Mouse (Mus musculus) heart, adult 2 months (tissue): ENCODE measurements at regions not wholly inside any gene's neighbourhood (a gene's known extent, or its start where the extent isn't known, plus 50 kb on each side); places are given as distances from the start of the nearest gene placed in this dataset.

Experiments
- DNase-seq, 2 experiments: peaks; one replicate each; pipeline ENCODE4 v3.0.0; 2021
- H3K27ac ChIP-seq: fragments of 200-600 bp; 2 replicates; pipeline ENCODE4 v1.8.1; 2022
- H3K27me3 ChIP-seq: fragments of 200-500 bp; 2 replicates; pipeline ENCODE4 v1.6.1; 2012; ENCODE audit warnings: mild to moderate bottlenecking, low read length, inconsistent platforms, mixed read lengths; ENCODE audit not compliant: control insufficient read depth, insufficient read depth
- H3K36me3 ChIP-seq: fragments of 200-500 bp; 2 replicates; pipeline ENCODE4 v1.6.1; 2012; ENCODE audit warnings: low read length, inconsistent platforms; ENCODE audit not compliant: control insufficient read depth, insufficient read depth
- H3K4me1 ChIP-seq: fragments of 200-500 bp; 2 replicates; pipeline ENCODE4 v1.6.1; 2011; ENCODE audit warnings: low read length; ENCODE audit not compliant: control insufficient read depth, insufficient read depth
- H3K4me3 ChIP-seq: fragments of 200-600 bp; 2 replicates; pipeline ENCODE4 v1.8.1; 2022
- H3K79me2 ChIP-seq: fragments of 200-500 bp; replicated peaks from 2 replicates; pipeline ENCODE4 v1.6.1; 2012; ENCODE audit warnings: mild to moderate bottlenecking, inconsistent platforms, low read length, moderate library complexity, mixed read lengths; ENCODE audit not compliant: control insufficient read depth, insufficient read depth
- H3K9ac ChIP-seq: fragments of 200-500 bp; 2 replicates; pipeline ENCODE4 v1.6.1; 2012; ENCODE audit warnings: low read depth, mild to moderate bottlenecking, control low read depth, inconsistent platforms, low read length, mixed read lengths
- CTCF ChIP-seq: fragments of 200-600 bp; IDR thresholded peaks from 2 replicates; pipeline ENCODE4 v1.8.1; 2022; ENCODE audit warnings: antibody characterized with exemption, mild to moderate bottlenecking, moderate library complexity
- EP300 ChIP-seq: fragments of 200-500 bp; IDR thresholded peaks from 2 replicates; pipeline ENCODE4 v1.6.1; 2011; ENCODE audit warnings: low read depth, low read length, control low read depth; ENCODE audit not compliant: insufficient read depth
- POLR2A ChIP-seq: fragments of 200-500 bp; IDR thresholded peaks from 2 replicates; pipeline ENCODE4 v1.6.1; 2011; ENCODE audit warnings: mild to moderate bottlenecking, low read depth, low read length, control low read depth; ENCODE audit not compliant: insufficient read depth
- WGBS: fragments of 180-500 bp; shearing (Covaris S2); methylation state at CpG from one replicate; pipeline ENCODE4 v1.1.7; 2018; 5-methylcytosine and 5-hydroxymethylcytosine counted together
- intact Hi-C: fragments of 180-260 bp; cut with DNase I; formaldehyde crosslinking; loops from one replicate; pipeline ENCODE4 v1.15.1; 2025

DNA sequence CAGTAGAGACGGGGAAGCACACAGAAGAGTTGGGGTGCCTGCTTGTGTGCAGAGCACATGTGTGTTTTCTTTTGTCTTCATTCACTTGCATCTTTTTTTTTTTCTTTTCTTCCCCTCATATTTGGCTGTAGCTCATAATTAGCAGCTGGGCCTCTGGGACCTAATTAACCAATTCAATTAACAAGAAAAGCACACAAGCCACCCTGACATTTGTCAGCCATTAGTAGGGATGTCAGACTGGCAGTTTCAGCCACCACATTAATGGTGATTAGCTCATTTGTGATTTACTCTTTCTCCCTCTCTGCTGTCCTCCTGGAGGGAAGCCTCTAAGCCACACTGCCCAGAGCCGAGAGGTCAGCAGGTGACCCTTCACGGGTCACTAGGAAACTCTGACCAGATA, 96.7 kb upstream of the Habp2 start:
- H3K79me2 ChIP-seq, result no peaks in the 10 kb centered on the region
- no peak overlapping the region for H3K4me3 ChIP-seq
- TF ChIP-seq EP300 (no peak), CTCF (no peak), POLR2A (no peak)
- intact Hi-C loops, result no loop called here
- no peaks in the 10 kb centered on the region for H3K36me3 ChIP-seq
- no peak for DNase-seq
- no peak overlapping the region for H3K27ac ChIP-seq
- H3K27me3 ChIP-seq, result no peaks in the 10 kb centered on the region
- H3K4me1 ChIP-seq, result no peaks in the 10 kb centered on the region
- no peak overlapping the region for H3K9ac ChIP-seq
- WGBS, result 69% methylated on average over 3 of the region's 3 CpGs

GRCm38 (mm10) chr19:56198474-56199236, 88.3 kb upstream of the Habp2 start:
- Histone ChIP-seq H3K79me2 (no peaks in the 10 kb centered on the region), H3K4me1 (no peaks in the 10 kb centered on the region; the same call in 1 of the 2 replicates), H3K27ac (no peak overlapping the region), H3K27me3 (no peaks in the 10 kb centered on the region), H3K36me3 (no peaks in the 10 kb centered on the region), H3K4me3 (no peak overlapping the region), H3K9ac (no peak overlapping the region)
- WGBS, result 67% methylated on average over 15 of the region's 15 CpGs
- intact Hi-C loops, result no loop called here
- peak; percentile 28 to 31 for DNase-seq
- TF ChIP-seq CTCF (no peak), EP300 (no peak), POLR2A (no peak)

- H3K27me3 ChIP-seq, result no peaks in the 10 kb centered on the region
- H3K36me3 ChIP-seq, result no peaks in the 10 kb centered on the region
- no peaks in the 10 kb centered on the region; the same call in 1 of the 2 replicates for H3K4me1 ChIP-seq
- WGBS, result 54% methylated on average over 14 of the region's 14 CpGs
- H3K79me2 ChIP-seq, result no peaks in the 10 kb centered on the region
- H3K27ac ChIP-seq, result no peak overlapping the region
- no peak overlapping the region for H3K9ac ChIP-seq
- no peak overlapping the region for H3K4me3 ChIP-seq
- no peak for DNase-seq
- TF ChIP-seq CTCF, result no peak
- no peak for TF ChIP-seq EP300
- no peak for TF ChIP-seq POLR2A
- intact Hi-C loops, result loop anchor here (5.0 kb wide), 1 partner anchor 862 kb away; no protein-coding TSS in a partner anchor
These were observed 87.4 kb upstream of the Habp2 start for GRCm38 (mm10) chr19:56199401-56200150.

DNA sequence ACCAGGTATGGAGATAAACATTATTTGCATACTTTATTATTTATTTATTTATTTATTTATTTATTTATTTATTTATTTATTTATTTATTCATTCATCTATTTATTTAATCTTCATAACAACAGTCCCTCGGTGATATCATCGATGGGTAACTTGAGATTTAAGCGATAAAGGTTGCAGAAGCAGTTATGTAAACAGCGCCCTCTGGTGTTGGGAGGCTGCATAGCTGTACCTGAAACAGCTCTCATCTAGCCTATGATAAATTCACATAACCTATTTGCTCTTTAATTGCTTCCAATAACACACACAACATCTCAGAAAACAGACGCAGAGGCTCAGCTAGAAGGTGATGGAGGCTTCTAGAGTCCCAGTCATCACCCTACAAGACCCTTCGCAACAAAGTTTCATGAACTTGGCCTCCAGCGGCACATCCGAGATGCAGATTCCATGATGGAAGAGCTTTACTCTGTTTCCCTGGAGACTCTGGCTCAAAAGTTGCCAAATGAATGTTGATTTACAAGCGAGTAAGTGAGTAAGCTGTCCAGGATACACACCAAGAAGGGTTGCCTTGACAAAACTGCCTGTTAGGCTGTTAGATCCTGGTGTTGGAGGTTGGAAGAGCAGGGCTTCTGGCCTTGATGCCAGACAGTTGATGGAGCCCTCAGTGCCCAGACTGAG, 85.8 kb upstream of the Habp2 start:
- intact Hi-C loops, result loop anchor here (5.0 kb wide), 1 partner anchor 864 kb away; no protein-coding TSS in a partner anchor
- 77% methylated on average over 9 of the region's 9 CpGs for WGBS
- H3K27me3 ChIP-seq, result no peaks in the 10 kb centered on the region
- H3K4me1 ChIP-seq, result no peaks in the 10 kb centered on the region; the same call in 1 of the 2 replicates
- TF ChIP-seq CTCF (peak; percentile 77), POLR2A (no peak)
- DNase-seq, result no peak
- no peaks in the 10 kb centered on the region for H3K79me2 ChIP-seq
- no peaks in the 10 kb centered on the region for H3K36me3 ChIP-seq
- H3K4me3 ChIP-seq, result no peak overlapping the region
- H3K27ac ChIP-seq, result no peak overlapping the region
- no peak overlapping the region for H3K9ac ChIP-seq

DNA sequence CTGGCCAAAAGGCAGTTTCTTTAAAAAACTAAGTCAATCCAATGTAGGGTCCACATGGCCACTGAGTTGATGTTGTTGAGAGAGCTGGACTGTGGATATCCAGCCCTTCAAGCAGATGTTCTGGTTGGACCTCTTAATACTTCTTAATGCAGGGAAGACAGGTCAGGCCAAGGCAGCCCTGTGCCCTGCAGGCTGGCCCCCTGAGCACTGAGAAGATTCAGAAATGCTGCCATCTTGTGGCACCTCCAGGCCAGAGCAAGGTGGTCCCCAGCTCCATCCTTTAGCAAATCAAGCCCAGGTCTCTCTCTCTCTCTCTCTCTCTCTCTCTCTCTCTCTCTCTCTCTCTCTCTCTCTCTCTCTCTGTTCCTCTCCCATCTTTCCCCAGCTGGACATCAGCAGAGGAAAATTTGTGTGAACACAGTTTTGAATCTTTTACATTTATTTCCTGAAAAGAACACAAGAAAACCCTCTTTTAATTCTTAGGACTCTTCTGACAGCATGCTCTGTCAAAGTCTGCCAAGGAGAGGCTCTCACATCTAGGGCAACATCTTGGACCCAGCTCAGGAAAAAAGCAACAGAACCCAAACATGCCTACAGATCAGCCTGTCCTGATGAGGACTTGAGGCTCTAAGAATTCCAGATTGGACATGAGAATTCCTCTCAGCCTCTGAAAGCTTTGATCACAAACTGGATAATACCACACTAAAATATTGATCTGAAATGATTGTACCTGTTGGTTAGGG, 85.0 kb upstream of the Habp2 start:
- H3K36me3 ChIP-seq, result no peaks in the 10 kb centered on the region
- H3K9ac ChIP-seq, result no peak overlapping the region
- DNase-seq, result peak; percentile 19 to 41
- no peak for TF ChIP-seq EP300
- peak; percentile 56 for TF ChIP-seq CTCF
- no peaks in the 10 kb centered on the region for H3K79me2 ChIP-seq
- no peaks in the 10 kb centered on the region; the same call in 1 of the 2 replicates for H3K4me1 ChIP-seq
- H3K27ac ChIP-seq, result no peak overlapping the region
- H3K4me3 ChIP-seq, result no peak overlapping the region
- intact Hi-C loops, result loop anchor here (5.0 kb wide), 1 partner anchor 865 kb away; no protein-coding TSS in a partner anchor
- H3K27me3 ChIP-seq, result no peaks in the 10 kb centered on the region
